In genomic region chr9:124480361-124480980, GRCm38 (mm10) we compare ENCODE assay signal across 23 mouse cellular contexts. TPM values are rescaled to one million over a fixed set of nuclear protein-coding genes. Genes with fewer than 3 reads are reported as not detected.
A peak's percentile ranks its signal among the peaks of the same experiment; 100 is the strongest.
DNase-seq lines count a peak whose midpoint lies in the region; ATAC-seq and TF ChIP-seq lines count a peak whose summit lies in the region.
"Not testable (repeated sequence)": the region's sequence is repeated elsewhere in the genome, so short reads cannot be mapped to it uniquely, and the experiment has no call there.
"Had no signal": no experiment of that assay in that cellular context is flagged by ENCODE, and none has a peak within 500 bp of the region (broad histone marks: within the 10 kb centered on the region; RNA-seq: fewer than 3 reads in every experiment).

No protein-coding gene starts in this region.

- ATAC-seq in heart, embryonic 15.5 days (replicated peaks; ENCODE audit: insufficient number of reproducible peaks, insufficient read depth, low FRiP score, low read depth); lung, embryonic 14.5 days (ENCODE audit: insufficient read depth): not testable (repeated sequence)

- H3K4me2 ChIP-seq in heart, embryonic 15.5 days: 0 out of 2 replicates have a peak overlapping the region, but pooled peaks have one; percentile 10
- not testable (repeated sequence) for H3K4me2 ChIP-seq in lung, embryonic 14.5 days

- not testable (repeated sequence) for H3K9me3 ChIP-seq in heart, embryonic 15.5 days (replicated peaks); lung, embryonic 14.5 days (ENCODE audit: low read depth, low read length)

- TF ChIP-seq CTCF in lung, embryonic 14.5 days (IDR thresholded peaks at IDR 0.05; ENCODE audit: low read depth): not testable (repeated sequence)

- H3K4me3 ChIP-seq in heart, embryonic 15.5 days; lung, embryonic 14.5 days (ENCODE audit: low read depth, low read length): not testable (repeated sequence)

- peaks cover 13% of the 10 kb centered on the region for H3K36me3 ChIP-seq in heart, embryonic 15.5 days
- peaks cover 11% of the 10 kb centered on the region for H3K36me3 ChIP-seq in lung, embryonic 14.5 days (ENCODE audit: insufficient read depth)

- not testable (repeated sequence) for H3K27me3 ChIP-seq in heart, embryonic 15.5 days; lung, embryonic 14.5 days (ENCODE audit: insufficient read depth, low read length)

- WGBS in heart, embryonic 15.5 days: 44% methylated on average over 13 of the region's 15 CpGs
- 53% methylated on average over 11 of the region's 15 CpGs for whole genome bisulfite sequencing in lung, embryonic 14.5 days

- DNase-seq in fat pad, adult 2 months (ENCODE audit: extremely low read depth, low read depth, low spot score): peak; percentile 62
- DNase-seq in heart, postnatal 4 days: peak; percentile 37
- peak; percentile 4 for DNase-seq in left cerebral cortex, postnatal 4 days
- peak; percentile 14 for DNase-seq in lung, embryonic 14.5 days
- DNase-seq in urinary bladder, postnatal 25 days (ENCODE audit: low spot score): peak; percentile 5

- peak overlapping the region; percentile 51 for H3K27ac ChIP-seq in heart, embryonic 15.5 days
- not testable (repeated sequence) for H3K27ac ChIP-seq in lung, embryonic 14.5 days (ENCODE audit: low read depth)

- H3K4me1 ChIP-seq in heart, embryonic 15.5 days (replicated peaks): peaks cover 22% of the 10 kb centered on the region
- not testable (repeated sequence) for H3K4me1 ChIP-seq in lung, embryonic 14.5 days (ENCODE audit: insufficient read depth)

- H3K9ac ChIP-seq in heart, embryonic 15.5 days; lung, embryonic 14.5 days: not testable (repeated sequence)

- intact Hi-C loops in left cerebral cortex, postnatal 4 days (cut with DNase I): not testable (repeated sequence)

RNA-seq across cellular contexts. Expression of gene Ppp2r3d, which starts 3.8 kb away (rescaled TPM):
- polyA plus RNA-seq in heart, embryonic 15.5 days (2015; fragmentation: Nextera tagmentation; extraction: Ambion mirVana): 121 and 137 TPM in 2 replicates
- total RNA-seq in heart, postnatal 4 days (2021): 100 to 1,000 TPM; 143 to 155 TPM
- 100 to 1,000 TPM; 123 to 127 TPM for total RNA-seq in left cerebral cortex, postnatal 4 days (2021)
- 123 and 139 TPM in 2 replicates for polyA plus RNA-seq in lung, embryonic 14.5 days (2014; fragmentation: Nextera tagmentation; extraction: Ambion mirVana)

RNA-seq across cellular contexts. Expression of gene Gm21836, which starts 13.1 kb away (rescaled TPM):
- not detected in 2 replicates for polyA plus RNA-seq in heart, embryonic 15.5 days (2015; fragmentation: Nextera tagmentation; extraction: Ambion mirVana)
- total RNA-seq in heart, postnatal 4 days (2021): not detected
- not detected for total RNA-seq in left cerebral cortex, postnatal 4 days (2021)
- not detected in 2 replicates for polyA plus RNA-seq in lung, embryonic 14.5 days (2014; fragmentation: Nextera tagmentation; extraction: Ambion mirVana)
- total RNA-seq: adrenal gland, adult 18-20 months; adrenal gland, postnatal 14 days; G1E; gastrocnemius, postnatal 10 days; gastrocnemius, postnatal 4 days; heart, adult 8-10 months; heart, postnatal 36 days had no signal
- polyA plus RNA-seq: activated CD4-positive, CD25-positive, alpha-beta regulatory T cell, adult 4 months; cortical plate, adult 2 months; embryonic facial prominence, embryonic 12.5 days; forebrain, embryonic 12.5 days; forebrain, embryonic 16.5 days; frontal cortex, adult 2 months; G1E; heart, embryonic 12.5 days; hindbrain, embryonic 12.5 days; hindbrain, embryonic 16.5 days; inflammation-experienced regulatory T-cells, adult 6 months had no signal

Comparison
In these comparisons a context has a peak if more than half of its experiments do, and no peak if none do; other contexts are left out.
1. DNase-seq: peak in every context shown above with its lines; median percentile 62 in fat pad, adult 2 months; 37 in heart, postnatal 4 days; 14 in lung, embryonic 14.5 days; 5 in urinary bladder, postnatal 25 days; 4 in left cerebral cortex, postnatal 4 days.